Mouse (Mus musculus) G1E (cell line): ENCODE measurements around the gene Rasa2.

Experiments
- CTCF ChIP-seq: IDR thresholded peaks from 2 replicates; pipeline ENCODE4 v1.5.1; 2012; ENCODE audit warnings: low read depth, low read length, inconsistent platforms, mixed read lengths
- GATA2 ChIP-seq: IDR thresholded peaks from 2 replicates; pipeline ENCODE4 v1.6.1; 2012; ENCODE audit warnings: low read depth, low read length, inconsistent platforms, borderline replicate concordance
- POLR2AphosphoS5 ChIP-seq: IDR thresholded peaks from 2 replicates; pipeline ENCODE4 v1.6.1; 2012; ENCODE audit warnings: low read depth, low read length, inconsistent platforms; ENCODE audit not compliant: insufficient replicate concordance

GRCm38 (mm10) chr9:96558594-96558993 lies 72.8 kb downstream of the Rasa2 start:
- TF ChIP-seq CTCF, result no peak
- TF ChIP-seq POLR2AphosphoS5, result no peak
- TF ChIP-seq GATA2, result no peak
